In the genomic region with DNA sequence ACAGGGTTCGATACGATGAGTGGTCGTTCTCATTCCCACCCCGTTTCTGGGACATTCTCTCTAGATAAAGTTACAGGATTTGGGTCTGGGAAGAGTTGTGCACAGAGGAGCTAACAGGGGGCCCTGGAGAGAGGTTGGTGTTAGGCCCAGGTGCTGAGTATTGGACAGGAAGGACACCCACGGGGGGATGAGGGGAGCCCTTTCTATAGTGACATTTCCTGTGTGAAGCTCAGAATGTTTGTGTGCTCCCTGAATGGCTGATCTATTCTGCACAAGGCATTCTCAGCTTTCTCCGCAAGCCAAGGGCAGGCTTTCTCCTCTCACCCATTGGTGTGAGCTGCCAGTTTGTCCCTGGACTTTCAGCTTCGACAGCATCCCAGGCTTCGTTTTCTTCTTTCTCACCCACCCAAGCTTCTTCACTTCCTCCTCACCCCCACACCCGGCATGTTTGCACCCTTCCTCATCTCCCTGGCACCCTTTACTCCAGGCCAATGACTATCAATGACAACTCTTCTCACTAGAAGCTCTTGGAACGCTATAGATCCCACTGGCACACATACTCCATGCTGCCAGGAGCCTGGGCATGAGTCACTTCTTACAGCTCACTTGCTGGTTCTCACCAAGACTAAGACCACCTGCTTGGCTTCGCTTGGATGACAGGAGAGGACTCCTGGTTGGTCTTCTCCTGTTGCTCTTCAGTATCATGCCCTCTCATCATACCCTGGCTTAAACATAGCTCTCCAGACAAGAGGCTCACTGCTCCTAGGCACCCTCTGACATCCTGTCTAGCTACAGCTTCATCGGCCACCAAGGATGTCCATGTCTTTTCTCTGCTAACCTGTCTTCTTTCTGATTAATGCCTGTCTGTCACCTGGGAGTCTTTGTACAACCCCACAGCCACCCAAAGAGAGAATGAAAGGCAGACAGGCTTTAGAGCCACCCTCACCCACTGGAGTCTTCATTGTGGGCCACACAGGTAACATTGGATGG, we compare ENCODE assay signal across 26 mouse cellular contexts. TPM values are rescaled to one million over a fixed set of nuclear protein-coding genes. Genes with fewer than 3 reads are reported as not detected.
DNase-seq lines count a peak whose midpoint lies in the region; ATAC-seq and TF ChIP-seq lines count a peak whose summit lies in the region.
"Had no signal": no experiment of that assay in that cellular context is flagged by ENCODE, and none has a peak within 500 bp of the region (broad histone marks: within the 10 kb centered on the region; RNA-seq: fewer than 3 reads in every experiment).

No protein-coding gene starts in this region.

- peak; percentile 40 for TF ChIP-seq POLR2A in spleen, adult 2 months (IDR thresholded peaks at IDR 0.05; ENCODE audit: low read depth, low read length)
- no peak for TF ChIP-seq POLR2A in small intestine, adult 2 months (IDR thresholded peaks at IDR 0.05; ENCODE audit: low read depth, low read length)

- WGBS in spleen, adult 2 months: 51% methylated on average over 12 of the region's 12 CpGs
- WGBS in small intestine, adult 2 months: 84% methylated on average over 12 of the region's 12 CpGs
- 87% methylated on average over 12 of the region's 12 CpGs for WGBS in hindbrain, embryonic 11.5 days

- peaks cover 11% of the 10 kb centered on the region for H3K36me3 ChIP-seq in spleen, adult 2 months (ENCODE audit: control insufficient read depth, insufficient read depth, low read length)
- no peaks in the 10 kb centered on the region for H3K36me3 ChIP-seq in small intestine, adult 2 months (ENCODE audit: control insufficient read depth, insufficient read depth, low read length)
- H3K36me3 ChIP-seq in hindbrain, embryonic 11.5 days (ENCODE audit: control insufficient read depth, insufficient read depth, low read length): no peaks in the 10 kb centered on the region
- H3K36me3 ChIP-seq: embryonic facial prominence, embryonic 12.5 days; heart, embryonic 13.5 days; hindbrain, embryonic 15.5 days; midbrain, embryonic 12.5 days had no signal

- H3K27me3 ChIP-seq in spleen, adult 2 months (ENCODE audit: control insufficient read depth, insufficient read depth, low read length): no peaks in the 10 kb centered on the region
- no peaks in the 10 kb centered on the region for H3K27me3 ChIP-seq in small intestine, adult 2 months (ENCODE audit: control insufficient read depth, insufficient read depth, low read length)
- H3K27me3 ChIP-seq in hindbrain, embryonic 11.5 days (ENCODE audit: control insufficient read depth, insufficient read depth, low read length): no peaks in the 10 kb centered on the region
- H3K27me3 ChIP-seq: embryonic facial prominence, embryonic 12.5 days; forebrain, embryonic 13.5 days; heart, embryonic 13.5 days; hindbrain, embryonic 15.5 days; midbrain, embryonic 12.5 days had no signal

- peak in 1 of 2 experiments; percentile 39 for DNase-seq in spleen, adult 2 months (ENCODE audit: low read depth in 1 of 2, low spot score in 2 of 2)
- DNase-seq in spleen, postnatal 14 days (ENCODE audit: low spot score in 2 of 2): no peak
- DNase-seq in brain, adult 2 months (ENCODE audit: low read depth, low spot score): peak; percentile 40
- DNase-seq in thymus, postnatal 36 days: peak; percentile 62 to 69
- DNase-seq in kidney, adult 18-20 months: no peak
- no peak for DNase-seq in hindbrain, embryonic 11.5 days (ENCODE audit: low spot score)
- DNase-seq in urinary bladder, postnatal 14 days (ENCODE audit: low spot score): no peak
- DNase-seq: adrenal gland, postnatal 14 days; cerebellum, adult 9-10 months; heart, adult 18-20 months; heart, postnatal 36 days; kidney, adult 2 months; kidney, postnatal 14 days; layer of hippocampus, postnatal 36 days; right cerebral cortex, postnatal 25 days had no signal

- no peak overlapping the region for H3K4me2 ChIP-seq in hindbrain, embryonic 11.5 days (replicated peaks; ENCODE audit: low read depth, low read length)
- H3K4me2 ChIP-seq: embryonic facial prominence, embryonic 12.5 days; forebrain, embryonic 13.5 days; heart, embryonic 13.5 days; hindbrain, embryonic 15.5 days; midbrain, embryonic 12.5 days had no signal

- no peak for ATAC-seq in hindbrain, embryonic 11.5 days (ENCODE audit: low FRiP score)
- ATAC-seq: forebrain, embryonic 13.5 days; Patski had no signal

- no peak overlapping the region for H3K9ac ChIP-seq in hindbrain, embryonic 11.5 days (ENCODE audit: low read depth, low read length)
- H3K9ac ChIP-seq: embryonic facial prominence, embryonic 12.5 days; forebrain, embryonic 13.5 days; heart, embryonic 13.5 days; hindbrain, embryonic 15.5 days; liver, embryonic 14.5 days; midbrain, embryonic 12.5 days had no signal

- peak overlapping the region; percentile 76 for H3K4me3 ChIP-seq in spleen, adult 2 months (ENCODE audit: extremely low read depth, insufficient read depth, insufficient read length)
- H3K4me3 ChIP-seq in small intestine, adult 2 months (ENCODE audit: low read depth, low read length): peak overlapping the region; percentile 48
- no peak overlapping the region for H3K4me3 ChIP-seq in hindbrain, embryonic 11.5 days (ENCODE audit: low read depth, low read length)
- H3K4me3 ChIP-seq: embryonic facial prominence, embryonic 12.5 days; erythroblast, embryonic 14.5 days; forebrain, embryonic 13.5 days; heart, embryonic 13.5 days; hindbrain, embryonic 15.5 days; layer of hippocampus, adult 2 months; midbrain, embryonic 12.5 days had no signal

- H3K27ac ChIP-seq in spleen, adult 2 months (ENCODE audit: insufficient read depth, low read length): peak overlapping the region; percentile 88
- no peak overlapping the region for H3K27ac ChIP-seq in small intestine, adult 2 months (ENCODE audit: insufficient read depth, low read depth, low read length)
- no peak overlapping the region for H3K27ac ChIP-seq in hindbrain, embryonic 11.5 days (ENCODE audit: low read depth, low read length)
- H3K27ac ChIP-seq: embryonic facial prominence, embryonic 12.5 days; forebrain, embryonic 13.5 days; heart, embryonic 13.5 days; hindbrain, embryonic 15.5 days; layer of hippocampus, adult 2 months; liver, embryonic 14.5 days; midbrain, embryonic 12.5 days had no signal

- peaks cover 25% of the 10 kb centered on the region for H3K4me1 ChIP-seq in spleen, adult 2 months (ENCODE audit: control insufficient read depth, insufficient read depth, insufficient read length)
- H3K4me1 ChIP-seq in small intestine, adult 2 months (ENCODE audit: control insufficient read depth, insufficient read depth, insufficient read length, low read length): no peaks in the 10 kb centered on the region
- no peaks in the 10 kb centered on the region for H3K4me1 ChIP-seq in hindbrain, embryonic 11.5 days (replicated peaks; ENCODE audit: control insufficient read depth, insufficient read depth, low read length)
- H3K4me1 ChIP-seq: forebrain, embryonic 13.5 days; hindbrain, embryonic 15.5 days had no signal

- no peaks in the 10 kb centered on the region for H3K9me3 ChIP-seq in hindbrain, embryonic 11.5 days (ENCODE audit: control insufficient read depth, low read length)
- H3K9me3 ChIP-seq: embryonic facial prominence, embryonic 12.5 days; forebrain, embryonic 13.5 days; heart, embryonic 13.5 days; hindbrain, embryonic 15.5 days; midbrain, embryonic 12.5 days had no signal

- TF ChIP-seq CTCF in spleen, adult 2 months (IDR thresholded peaks at IDR 0.05; ENCODE audit: extremely low read depth, insufficient read depth, insufficient read length, insufficient replicate concordance): no peak
- no peak for TF ChIP-seq CTCF in small intestine, adult 2 months (IDR thresholded peaks at IDR 0.05; ENCODE audit: extremely low read depth, insufficient read length, insufficient replicate concordance, low read depth, low read length)

RNA-seq across cellular contexts. Expression of a gene that starts 1.1 kb away (rescaled TPM):
- polyA plus RNA-seq in spleen, adult 2 months (2012; rRNA removed): 38.2 and 50.2 TPM in 2 replicates
- 0.80 and 2.1 TPM in 2 replicates for polyA plus RNA-seq in small intestine, adult 2 months (2012; rRNA removed)
- 0.14 TPM in 1 of 2 replicates, not detected in the other for polyA plus RNA-seq in hindbrain, embryonic 11.5 days (2014; fragmentation: Nextera tagmentation; extraction: Ambion mirVana)
- polyA plus RNA-seq: embryonic facial prominence, embryonic 12.5 days; erythroblast, embryonic 14.5 days; forebrain, embryonic 13.5 days; heart, embryonic 13.5 days; hindbrain, embryonic 15.5 days; limb, embryonic 14.5 days; liver, embryonic 14.5 days; midbrain, embryonic 12.5 days; Patski had no signal

Comparison
In these comparisons a context has a peak if more than half of its experiments do, and no peak if none do; other contexts are left out.
1. DNase-seq: peak in brain, adult 2 months (single experiment) and thymus, postnatal 36 days (2 of 2); none in spleen, postnatal 14 days (0 of 2), kidney, adult 18-20 months (single experiment), hindbrain, embryonic 11.5 days (single experiment) and urinary bladder, postnatal 14 days (single experiment).
2. RNA of a gene that starts 1.1 kb away (polyA plus RNA-seq): 38.2 to 50.2 TPM in spleen, adult 2 months; 0.80 to 2.1 TPM in small intestine, adult 2 months and 0.14 TPM in hindbrain, embryonic 11.5 days; every median in the first group is over 10 times any median in the second.